Mouse (Mus musculus) macrophage (primary cell): ENCODE data around the gene Reln. TPM values are rescaled to one million over a fixed set of nuclear protein-coding genes. Genes with fewer than 3 reads are reported as not detected.

Source experiments
- H3K27ac ChIP-seq: fragments of 350-480 bp; formaldehyde crosslinking; 2 replicates; pipeline ENCODE4 v1.9.0; 2021
- H3K36me3 ChIP-seq: fragments of 350-480 bp; formaldehyde crosslinking; 2 replicates; pipeline ENCODE4 v1.9.0; 2021; ENCODE audit errors: inconsistent target
- H3K4me3 ChIP-seq: fragments of 350-480 bp; formaldehyde crosslinking; 2 replicates; pipeline ENCODE4 v1.9.0; 2021; ENCODE audit errors: inconsistent target
- H3K79me2 ChIP-seq: fragments of 350-480 bp; formaldehyde crosslinking; 2 replicates; pipeline ENCODE4 v1.9.0; 2021; ENCODE audit errors: inconsistent target
- WGBS: methylation state at CpG from one replicate; pipeline ENCODE4 v1.1.7; 2026; ENCODE audit warnings: inconsistent platforms; ENCODE audit not compliant: missing documents; 5-methylcytosine and 5-hydroxymethylcytosine counted together
- polyA plus RNA-seq: library from polyadenylated mRNA; stranded (reverse); fragments of 250-400 nt; gene quantifications from 3 replicates; pipeline ENCODE4 v1.2.4, GENCODE M21; 2018; ENCODE audit warnings: inconsistent platforms

Reln gene
- polyA plus RNA-seq, 1 experiment from 2014 or later = not detected

- Histone ChIP-seq H3K4me3 (no peak overlapping the region), H3K79me2 (no peaks in the 10 kb centered on the region), H3K27ac (no peak overlapping the region), H3K36me3 (no peaks in the 10 kb centered on the region)
- 75% methylated on average over 6 of the region's 6 CpGs for WGBS
These were observed 190.9 kb downstream of the Reln start for GRCm38 (mm10) chr5:22153601-22154000.

DNA sequence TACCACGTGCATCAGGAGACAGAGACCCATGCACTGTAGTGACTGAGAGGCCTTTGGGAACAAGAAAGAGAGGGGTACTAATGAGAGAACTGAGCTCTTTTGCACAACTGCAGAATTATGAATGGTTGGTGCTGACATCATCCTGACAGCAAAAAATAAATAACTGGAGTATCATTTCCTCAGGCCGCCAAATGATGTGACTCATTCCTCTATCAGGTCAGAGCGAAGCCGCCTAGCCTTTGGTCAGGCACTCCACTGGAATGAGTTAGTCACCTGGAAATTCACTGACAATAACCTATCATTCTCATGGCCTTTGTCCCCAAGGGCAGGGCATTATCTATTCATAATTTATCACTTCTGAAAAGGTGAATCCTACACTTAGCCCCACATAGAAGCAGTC lies 202.7 kb downstream of the Reln start:
- Histone ChIP-seq H3K36me3 (no peaks in the 10 kb centered on the region), H3K79me2 (no peaks in the 10 kb centered on the region), H3K4me3 (no peak overlapping the region), H3K27ac (no peak overlapping the region)
- 85% methylated on average over 4 of the region's 4 CpGs for WGBS

DNA sequence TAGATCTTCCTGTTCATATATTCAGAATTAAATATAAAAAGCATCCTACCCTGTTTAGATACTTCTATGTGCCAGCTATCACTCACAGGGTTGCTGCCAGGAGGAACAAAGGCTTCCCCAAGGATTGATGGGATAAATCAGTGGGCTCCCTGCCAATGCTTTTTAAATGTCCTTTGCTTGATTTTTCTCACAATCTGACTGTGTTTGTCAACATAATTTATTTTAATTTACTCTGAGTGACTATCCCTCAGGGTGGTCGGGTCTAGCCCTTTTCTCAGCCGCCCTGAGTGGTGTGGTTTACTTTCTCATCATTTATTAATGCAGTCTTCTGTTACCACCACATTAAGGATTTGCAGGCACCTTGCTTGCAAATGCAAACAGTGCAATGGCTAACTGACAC lies 205.5 kb downstream of the Reln start:
- Histone ChIP-seq H3K79me2 (no peaks in the 10 kb centered on the region), H3K27ac (no peak overlapping the region), H3K4me3 (no peak overlapping the region), H3K36me3 (no peaks in the 10 kb centered on the region)
- 86% methylated on average over 2 of the region's 2 CpGs for WGBS

- Histone ChIP-seq H3K79me2 (no peaks in the 10 kb centered on the region), H3K27ac (no peak overlapping the region), H3K4me3 (no peak overlapping the region), H3K36me3 (no peaks in the 10 kb centered on the region)
- WGBS = 88% methylated on average over 9 of the region's 9 CpGs
These were observed 210.1 kb downstream of the Reln start for GRCm38 (mm10) chr5:22134402-22134801.

- no peak overlapping the region for H3K4me3 ChIP-seq
- no peaks in the 10 kb centered on the region for H3K36me3 ChIP-seq
- WGBS = 80% methylated on average over 5 of the region's 5 CpGs
- no peaks in the 10 kb centered on the region for H3K79me2 ChIP-seq
- H3K27ac ChIP-seq = no peak overlapping the region
These were observed 212.6 kb downstream of the Reln start for GRCm38 (mm10) chr5:22131730-22132522.

GRCm38 (mm10) chr5:22127583-22127982 lies 216.9 kb downstream of the Reln start:
- Histone ChIP-seq H3K27ac (no peak overlapping the region), H3K79me2 (no peaks in the 10 kb centered on the region), H3K36me3 (no peaks in the 10 kb centered on the region), H3K4me3 (no peak overlapping the region)

DNA sequence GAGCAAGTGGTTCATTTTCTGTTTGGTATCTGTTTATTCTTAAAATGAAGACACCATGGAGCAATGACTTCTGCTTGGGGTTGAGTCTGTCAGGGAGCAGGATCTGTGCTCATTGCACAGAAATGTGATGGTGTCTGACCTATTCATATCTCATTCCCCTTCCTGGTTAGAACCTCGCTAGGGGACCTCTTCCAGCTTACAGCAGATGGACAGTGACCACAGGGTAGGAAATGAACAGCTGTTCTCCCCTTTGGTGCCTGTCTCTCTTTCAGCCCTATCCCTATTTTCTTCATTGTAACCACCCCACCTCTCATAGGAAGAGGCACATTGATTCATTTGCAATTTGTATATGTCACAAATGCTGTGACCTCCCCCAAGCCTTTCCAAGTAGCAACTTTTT lies 225.2 kb downstream of the Reln start:
- Histone ChIP-seq H3K79me2 (no peaks in the 10 kb centered on the region), H3K4me3 (no peak overlapping the region), H3K36me3 (no peaks in the 10 kb centered on the region), H3K27ac (no peak overlapping the region)
- WGBS = 40% methylated on average over 1 of the region's 1 CpGs

GRCm38 (mm10) chr5:22118456-22118855 lies 226.0 kb downstream of the Reln start:
- H3K36me3 ChIP-seq = no peaks in the 10 kb centered on the region
- no peak overlapping the region for H3K27ac ChIP-seq
- no peak overlapping the region for H3K4me3 ChIP-seq
- WGBS = 72% methylated on average over 6 of the region's 6 CpGs
- no peaks in the 10 kb centered on the region for H3K79me2 ChIP-seq

DNA sequence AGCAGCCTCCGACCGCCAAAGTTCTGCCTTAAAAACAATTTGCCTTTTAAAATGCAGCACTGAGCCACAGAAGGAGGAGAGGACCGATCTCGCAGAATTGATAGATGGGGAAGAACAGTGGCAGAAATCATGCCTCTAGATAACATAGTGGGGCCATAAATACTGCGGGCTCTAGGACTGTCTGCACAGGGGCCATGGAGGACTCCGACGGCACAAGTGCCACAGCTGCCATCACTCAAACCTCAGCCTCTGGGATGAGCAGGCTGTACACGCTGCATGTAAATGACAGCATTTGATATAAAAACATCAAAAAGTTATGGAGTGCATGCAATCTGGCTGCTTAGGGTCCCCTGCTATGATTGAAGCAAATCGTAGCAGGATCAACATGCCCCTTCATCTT lies 227.6 kb downstream of the Reln start:
- 87% methylated on average over 9 of the region's 9 CpGs for WGBS
- no peaks in the 10 kb centered on the region for H3K36me3 ChIP-seq
- no peak overlapping the region for H3K27ac ChIP-seq
- H3K4me3 ChIP-seq = no peak overlapping the region
- no peaks in the 10 kb centered on the region for H3K79me2 ChIP-seq

DNA sequence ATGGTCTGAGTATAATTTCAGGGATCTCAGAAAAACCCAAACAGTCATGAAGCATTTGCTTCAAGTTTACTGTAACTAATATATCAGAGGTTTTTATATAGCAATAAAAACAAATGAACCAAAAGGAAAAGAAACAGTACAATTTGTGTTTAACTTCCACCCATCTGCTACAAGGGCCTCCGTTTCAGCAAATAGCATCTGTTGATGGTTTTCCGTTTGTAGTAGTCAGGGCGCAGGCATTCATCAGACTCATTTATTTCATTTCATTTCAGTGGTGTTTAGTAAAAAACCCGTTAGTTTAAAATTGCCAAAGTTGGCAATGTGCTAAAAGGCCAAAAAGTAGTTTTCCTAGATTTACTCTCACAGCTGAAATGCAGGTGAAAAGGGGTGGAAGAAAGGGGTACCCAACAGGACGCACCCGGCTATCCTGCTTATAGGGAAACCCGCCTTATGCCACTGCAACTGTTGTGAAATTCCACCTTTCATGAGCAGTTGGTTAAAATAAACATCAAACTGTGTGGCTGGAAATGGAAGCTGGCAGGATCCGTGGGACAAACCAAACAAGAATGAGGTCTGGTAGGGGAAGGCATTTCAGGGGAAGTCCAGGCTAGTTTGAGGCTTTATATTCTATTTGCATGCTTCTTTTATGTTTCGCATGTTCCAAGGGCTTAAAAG lies 237.6 kb downstream of the Reln start:
- Histone ChIP-seq H3K27ac (no peak overlapping the region), H3K36me3 (no peaks in the 10 kb centered on the region), H3K79me2 (no peaks in the 10 kb centered on the region), H3K4me3 (no peak overlapping the region)
- WGBS = 80% methylated on average over 9 of the region's 9 CpGs

DNA sequence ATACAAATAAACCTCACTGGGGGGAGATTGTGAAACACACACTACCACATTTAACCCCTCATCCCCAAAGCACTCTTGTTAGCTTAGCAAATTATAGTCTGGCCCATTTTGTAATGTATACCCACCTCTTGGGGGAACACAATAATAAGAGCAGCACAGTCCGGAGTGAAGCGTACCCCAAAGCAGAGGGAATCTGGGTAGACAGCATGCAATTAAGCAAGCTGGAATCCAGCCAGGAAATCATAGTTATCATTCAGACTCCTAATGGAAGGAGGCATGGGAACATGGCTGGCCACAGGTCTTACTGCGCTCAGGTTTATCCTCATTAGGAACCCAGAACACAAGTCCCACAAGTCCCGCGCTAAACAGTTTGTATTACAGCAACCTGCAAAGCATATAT lies 249.5 kb downstream of the Reln start:
- WGBS = 96% methylated on average over 5 of the region's 5 CpGs
- H3K4me3 ChIP-seq = no peak overlapping the region
- H3K79me2 ChIP-seq = no peaks in the 10 kb centered on the region
- H3K27ac ChIP-seq = no peak overlapping the region
- no peaks in the 10 kb centered on the region for H3K36me3 ChIP-seq

DNA sequence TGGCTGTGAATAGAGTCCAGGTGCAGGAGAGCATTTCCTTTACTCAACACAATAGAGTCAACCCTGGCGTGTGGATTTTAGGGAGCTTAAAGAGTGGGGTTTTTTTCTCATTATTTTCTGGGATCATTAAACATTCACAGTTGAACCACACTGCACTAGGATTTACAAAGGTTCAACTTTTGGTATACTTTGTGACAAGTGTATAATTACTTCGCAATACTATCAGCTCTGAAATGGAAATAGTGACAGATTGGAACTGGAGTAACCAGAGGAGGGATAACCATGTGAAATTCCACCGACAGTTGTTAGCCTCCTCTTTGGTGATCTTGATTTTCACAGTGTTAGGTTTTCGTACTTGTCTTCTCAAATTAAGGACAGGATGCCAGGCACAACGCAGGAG lies 250.5 kb downstream of the Reln start:
- Histone ChIP-seq H3K27ac (no peak overlapping the region), H3K79me2 (no peaks in the 10 kb centered on the region), H3K4me3 (no peak overlapping the region), H3K36me3 (no peaks in the 10 kb centered on the region)
- WGBS = 84% methylated on average over 5 of the region's 5 CpGs

DNA sequence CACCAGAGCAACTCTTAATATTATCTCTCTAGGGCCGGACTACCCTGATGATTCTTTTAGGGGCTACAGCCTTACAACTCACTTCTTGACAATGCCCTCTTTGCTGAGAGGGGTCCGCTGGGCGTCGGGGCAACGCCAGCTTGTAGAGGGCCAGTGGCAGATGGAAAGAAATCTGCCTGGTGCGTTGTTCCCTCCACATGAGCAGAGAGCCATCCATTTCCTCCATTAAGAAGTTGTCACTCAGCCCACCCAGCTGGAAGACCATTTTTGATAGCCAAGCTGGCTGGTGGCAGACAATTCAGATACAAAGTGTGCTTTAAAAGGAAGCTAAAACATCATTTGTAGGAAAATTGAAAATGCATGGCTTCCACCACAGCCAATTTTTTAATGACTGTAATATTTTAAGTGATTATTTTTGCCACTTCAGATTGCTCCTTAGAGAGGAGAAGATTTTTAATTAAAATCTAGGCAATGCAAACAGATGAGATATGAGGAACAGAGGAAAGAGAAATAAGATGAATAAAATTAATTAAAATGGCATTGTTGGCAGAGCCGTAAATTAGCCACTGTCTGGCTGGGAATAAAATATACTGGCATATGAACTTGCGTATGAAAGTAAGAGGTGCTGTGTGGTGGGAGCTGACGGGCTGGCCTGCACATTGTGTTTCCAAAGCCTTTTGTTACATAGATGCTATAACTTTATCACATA lies 251.2 kb downstream of the Reln start:
- Histone ChIP-seq H3K79me2 (no peaks in the 10 kb centered on the region), H3K4me3 (no peak overlapping the region), H3K36me3 (no peaks in the 10 kb centered on the region), H3K27ac (no peak overlapping the region)
- 86% methylated on average over 9 of the region's 9 CpGs for WGBS

GRCm38 (mm10) chr5:22080468-22080986 lies 264.0 kb downstream of the Reln start:
- H3K4me3 ChIP-seq = no peak overlapping the region
- no peak overlapping the region for H3K27ac ChIP-seq
- no peaks in the 10 kb centered on the region for H3K36me3 ChIP-seq
- no peaks in the 10 kb centered on the region for H3K79me2 ChIP-seq
- WGBS = 95% methylated on average over 6 of the region's 6 CpGs

DNA sequence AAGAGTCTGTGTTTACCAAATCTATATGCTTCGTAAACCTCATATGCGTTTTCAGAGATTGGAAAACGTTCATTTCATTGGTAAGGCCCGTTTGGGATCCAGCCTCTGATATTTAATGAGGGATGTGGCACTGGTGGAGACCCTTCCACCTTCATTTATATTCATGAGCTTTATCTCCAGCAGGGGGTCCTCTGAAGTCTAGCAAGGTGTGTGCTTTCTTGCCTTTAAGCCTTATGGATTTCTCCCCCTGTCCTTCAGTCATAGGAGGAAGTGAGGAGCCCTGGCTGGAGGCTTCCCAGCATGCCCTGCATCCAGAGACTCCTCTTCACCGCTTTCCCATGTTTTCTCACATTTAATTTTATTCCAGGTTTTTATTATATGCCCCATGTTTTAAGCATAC lies 269.5 kb downstream of the Reln start:
- 64% methylated on average over 5 of the region's 5 CpGs for WGBS
- H3K36me3 ChIP-seq = no peaks in the 10 kb centered on the region
- H3K27ac ChIP-seq = no peak overlapping the region
- no peak overlapping the region for H3K4me3 ChIP-seq
- no peaks in the 10 kb centered on the region for H3K79me2 ChIP-seq
